Mouse (Mus musculus) embryonic facial prominence, embryonic 12.5 days (tissue): ENCODE data around the gene Fgd6. TPM values are rescaled to one million over a fixed set of nuclear protein-coding genes. Genes with fewer than 3 reads are reported as not detected.
A peak's percentile ranks its signal among the peaks of the same experiment; 100 is the strongest.

Experiments
- ATAC-seq: fragments of 200-750 bp; cut with Nextera tagmentation; 2 replicates; pipeline ENCODE4 v1.8.0; 2017; ENCODE audit not compliant: insufficient number of reproducible peaks, insufficient read depth, low FRiP score, low TSS enrichment
- H3K27ac ChIP-seq: fragments of 300-500 bp; sonication (generic); 2 replicates; pipeline ENCODE4 v1.5.1; 2016; ENCODE audit warnings: mild to moderate bottlenecking
- H3K27me3 ChIP-seq: fragments of 300-500 bp; sonication (generic); 2 replicates; pipeline ENCODE4 v1.6.1; 2016; ENCODE audit warnings: mild to moderate bottlenecking, moderate library complexity
- H3K36me3 ChIP-seq: fragments of 300-500 bp; sonication (generic); 2 replicates; pipeline ENCODE4 v1.6.1; 2016; ENCODE audit warnings: mild to moderate bottlenecking
- H3K4me1 ChIP-seq: fragments of 300-500 bp; sonication (generic); 2 replicates; pipeline ENCODE4 v1.6.1; 2016
- H3K4me2 ChIP-seq: fragments of 300-500 bp; sonication (generic); replicated peaks from 2 replicates; pipeline ENCODE4 v1.6.1; 2016; ENCODE audit warnings: mild to moderate bottlenecking, moderate library complexity
- H3K4me3 ChIP-seq: fragments of 300-500 bp; sonication (generic); 2 replicates; pipeline ENCODE4 v1.5.1; 2016; ENCODE audit warnings: mild to moderate bottlenecking
- H3K9ac ChIP-seq: fragments of 300-500 bp; sonication (generic); 2 replicates; pipeline ENCODE4 v1.6.1; 2016; ENCODE audit warnings: mild to moderate bottlenecking, moderate library complexity
- H3K9me3 ChIP-seq: fragments of 300-500 bp; sonication (generic); 2 replicates; pipeline ENCODE4 v1.6.1; 2016; ENCODE audit warnings: mild to moderate bottlenecking, moderate library complexity
- WGBS: fragments of 180-500 bp; shearing (Covaris S2); methylation state at CpG from one replicate; pipeline ENCODE4 v1.1.7; 2016; 5-methylcytosine and 5-hydroxymethylcytosine counted together
- polyA plus RNA-seq: library from polyadenylated mRNA; unstranded; fragments of >200 nt; fragmentation: Nextera tagmentation; extraction: Ambion mirVana; gene quantifications from 2 replicates; pipeline ENCODE4 v1.2.1, GENCODE M21; 2016

Gene Fgd6
- polyA plus RNA-seq, 1 experiment from 2014 or later = 4.0 TPM

- Histone ChIP-seq H3K4me2 (no peak overlapping the region), H3K9me3 (no peaks in the 10 kb centered on the region), H3K27me3 (no peaks in the 10 kb centered on the region), H3K4me3 (no peak overlapping the region), H3K27ac (no peak overlapping the region), H3K9ac (no peak overlapping the region), H3K4me1 (no peaks in the 10 kb centered on the region), H3K36me3 (peaks cover 18% of the 10 kb centered on the region)
- no peak for ATAC-seq
- WGBS = 52% methylated on average over 1 of the region's 1 CpGs
Measured at GRCm38 (mm10) chr10:94047024-94047423, 11.2 kb downstream of the Fgd6 start.

GRCm38 (mm10) chr10:94047845-94048559 lies 12.2 kb downstream of the Fgd6 start:
- H3K27ac ChIP-seq = no peak overlapping the region
- ATAC-seq = no peak
- H3K4me3 ChIP-seq = no peak overlapping the region
- H3K4me1 ChIP-seq = no peaks in the 10 kb centered on the region
- WGBS = 58% methylated on average over 10 of the region's 10 CpGs
- H3K4me2 ChIP-seq = no peak overlapping the region
- H3K9ac ChIP-seq = no peak overlapping the region
- no peaks in the 10 kb centered on the region for H3K9me3 ChIP-seq
- H3K36me3 ChIP-seq = peaks cover 18% of the 10 kb centered on the region
- no peaks in the 10 kb centered on the region for H3K27me3 ChIP-seq

- H3K4me3 ChIP-seq = no peak overlapping the region
- 86% methylated on average over 8 of the region's 8 CpGs for whole genome bisulfite sequencing
- H3K9me3 ChIP-seq = no peaks in the 10 kb centered on the region
- H3K4me2 ChIP-seq = no peak overlapping the region
- no peak for ATAC-seq
- no peak overlapping the region for H3K9ac ChIP-seq
- H3K27me3 ChIP-seq = no peaks in the 10 kb centered on the region
- H3K27ac ChIP-seq = no peak overlapping the region
- H3K36me3 ChIP-seq = peaks cover 18% of the 10 kb centered on the region
- H3K4me1 ChIP-seq = no peaks in the 10 kb centered on the region
Measured at GRCm38 (mm10) chr10:94049121-94049520, 13.3 kb downstream of the Fgd6 start.

- Histone ChIP-seq H3K27me3 (no peaks in the 10 kb centered on the region), H3K4me2 (no peak overlapping the region), H3K9me3 (no peaks in the 10 kb centered on the region), H3K36me3 (peaks cover 3% of the 10 kb centered on the region; the same call in 1 of the 2 replicates), H3K9ac (no peak overlapping the region), H3K4me3 (no peak overlapping the region), H3K27ac (no peak overlapping the region), H3K4me1 (no peaks in the 10 kb centered on the region)
- ATAC-seq = no peak
- 92% methylated on average over 5 of the region's 5 CpGs for WGBS
Measured at GRCm38 (mm10) chr10:94050736-94051135, 14.9 kb downstream of the Fgd6 start.

GRCm38 (mm10) chr10:94056487-94056886 lies 20.7 kb downstream of the Fgd6 start:
- no peak overlapping the region for H3K27ac ChIP-seq
- H3K4me3 ChIP-seq = no peak overlapping the region
- no peaks in the 10 kb centered on the region for H3K27me3 ChIP-seq
- no peak for ATAC-seq
- no peak overlapping the region for H3K4me2 ChIP-seq
- no peaks in the 10 kb centered on the region for H3K9me3 ChIP-seq
- 85% methylated on average over 6 of the region's 6 CpGs for WGBS
- H3K36me3 ChIP-seq = no peaks in the 10 kb centered on the region
- no peak overlapping the region for H3K9ac ChIP-seq
- no peaks in the 10 kb centered on the region for H3K4me1 ChIP-seq

GRCm38 (mm10) chr10:94059618-94060055 lies 23.8 kb downstream of the Fgd6 start:
- H3K4me2 ChIP-seq = no peak overlapping the region
- no peaks in the 10 kb centered on the region for H3K9me3 ChIP-seq
- H3K27ac ChIP-seq = no peak overlapping the region
- 90% methylated on average over 8 of the region's 8 CpGs for WGBS
- H3K4me1 ChIP-seq = 0 out of 2 replicates have a peak, but pooled peaks cover 3% of the 10 kb centered on the region
- no peaks in the 10 kb centered on the region for H3K27me3 ChIP-seq
- ATAC-seq = no peak
- H3K9ac ChIP-seq = no peak overlapping the region
- H3K4me3 ChIP-seq = no peak overlapping the region
- no peaks in the 10 kb centered on the region for H3K36me3 ChIP-seq

- 0 out of 2 replicates have a peak, but pooled peaks cover 4% of the 10 kb centered on the region for H3K4me1 ChIP-seq
- no peak overlapping the region for H3K4me3 ChIP-seq
- no peak for ATAC-seq
- no peaks in the 10 kb centered on the region for H3K27me3 ChIP-seq
- no peaks in the 10 kb centered on the region for H3K9me3 ChIP-seq
- no peaks in the 10 kb centered on the region for H3K36me3 ChIP-seq
- no peak overlapping the region for H3K4me2 ChIP-seq
- WGBS = 69% methylated on average over 8 of the region's 8 CpGs
- no peak overlapping the region for H3K27ac ChIP-seq
- H3K9ac ChIP-seq = no peak overlapping the region
Measured at GRCm38 (mm10) chr10:94060190-94060589, 24.4 kb downstream of the Fgd6 start.

- ATAC-seq = no peak
Measured at GRCm38 (mm10) chr10:94062357-94062756, 26.6 kb downstream of the Fgd6 start.

GRCm38 (mm10) chr10:94066896-94067295 lies 31.1 kb downstream of the Fgd6 start:
- no peaks in the 10 kb centered on the region for H3K9me3 ChIP-seq
- H3K27me3 ChIP-seq = no peaks in the 10 kb centered on the region
- no peak overlapping the region for H3K4me3 ChIP-seq
- no peak overlapping the region for H3K9ac ChIP-seq
- no peaks in the 10 kb centered on the region for H3K36me3 ChIP-seq
- H3K4me2 ChIP-seq = no peak overlapping the region
- H3K4me1 ChIP-seq = peaks cover 6% of the 10 kb centered on the region; the same call in 1 of the 2 replicates
- WGBS = 77% methylated on average over 3 of the region's 3 CpGs
- no peak overlapping the region for H3K27ac ChIP-seq
- no peak for ATAC-seq

More at GRCm38 (mm10) chr10:94062357-94062756, 26.6 kb downstream of the Fgd6 start:
- Histone ChIP-seq H3K4me2 (no peak overlapping the region), H3K9me3 (no peaks in the 10 kb centered on the region), H3K4me3 (no peak overlapping the region), H3K36me3 (no peaks in the 10 kb centered on the region), H3K27me3 (no peaks in the 10 kb centered on the region), H3K9ac (no peak overlapping the region), H3K27ac (no peak overlapping the region), H3K4me1 (0 out of 2 replicates have a peak, but pooled peaks cover 4% of the 10 kb centered on the region)
- 55% methylated on average over 5 of the region's 5 CpGs for whole genome bisulfite sequencing

GRCm38 (mm10) chr10:94068701-94069100 lies 32.9 kb downstream of the Fgd6 start:
- H3K27me3 ChIP-seq = no peaks in the 10 kb centered on the region
- peaks cover 21% of the 10 kb centered on the region for H3K4me1 ChIP-seq
- no peak overlapping the region for H3K27ac ChIP-seq
- H3K9me3 ChIP-seq = no peaks in the 10 kb centered on the region
- no peak for ATAC-seq
- no peak overlapping the region for H3K9ac ChIP-seq
- H3K4me3 ChIP-seq = no peak overlapping the region
- no peak overlapping the region for H3K4me2 ChIP-seq
- 88% methylated on average over 5 of the region's 5 CpGs for WGBS
- H3K36me3 ChIP-seq = no peaks in the 10 kb centered on the region

- Histone ChIP-seq H3K27ac (no peak overlapping the region), H3K9me3 (no peaks in the 10 kb centered on the region), H3K4me1 (peaks cover 17% of the 10 kb centered on the region), H3K27me3 (no peaks in the 10 kb centered on the region), H3K4me3 (no peak overlapping the region), H3K9ac (no peak overlapping the region), H3K36me3 (no peaks in the 10 kb centered on the region), H3K4me2 (no peak overlapping the region)
- WGBS = 53% methylated on average over 7 of the region's 7 CpGs
- no peak for ATAC-seq
Measured at GRCm38 (mm10) chr10:94071641-94072040, 35.8 kb downstream of the Fgd6 start.

- ATAC-seq = no peak
- H3K4me1 ChIP-seq = peaks cover 22% of the 10 kb centered on the region
- no peaks in the 10 kb centered on the region for H3K9me3 ChIP-seq
- no peaks in the 10 kb centered on the region for H3K27me3 ChIP-seq
- peak overlapping the region; percentile 71 for H3K27ac ChIP-seq
- H3K9ac ChIP-seq = no peak overlapping the region
- no peak overlapping the region for H3K4me3 ChIP-seq
- no peaks in the 10 kb centered on the region for H3K36me3 ChIP-seq
- 37% methylated on average over 10 of the region's 10 CpGs for WGBS
- H3K4me2 ChIP-seq = 0 out of 2 replicates have a peak overlapping the region, but pooled peaks have one; percentile 18
Measured at GRCm38 (mm10) chr10:94072261-94072915, 36.6 kb downstream of the Fgd6 start.
